Mouse (Mus musculus): ENCODE data around the gene Ccnb1.
"Not testable (repeated sequence)": the region's sequence is repeated elsewhere in the genome, so short reads cannot be mapped to it uniquely, and the experiment has no call there.

Gene Ccnb1

DNA sequence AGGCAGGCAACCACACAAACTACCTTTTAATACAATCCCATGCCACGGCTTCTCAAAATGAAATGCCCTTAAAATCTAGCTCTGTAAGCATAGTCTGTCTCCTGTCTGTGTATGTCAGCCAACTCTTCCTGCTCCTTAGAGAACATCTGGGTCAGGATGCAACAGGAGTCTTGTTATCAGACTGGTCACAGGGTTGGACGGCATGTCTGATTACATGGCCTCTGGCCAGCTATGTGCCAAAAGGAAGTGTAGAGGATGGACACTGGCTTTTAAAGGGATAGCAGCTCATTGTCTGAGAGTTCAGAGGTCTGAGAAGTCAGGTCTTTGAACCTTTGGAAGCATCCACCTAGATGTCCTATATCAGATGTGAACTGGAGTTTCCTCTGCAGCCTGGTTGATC, 31.0 kb downstream of the Ccnb1 start:
- DNase-seq, result no peak

DNA sequence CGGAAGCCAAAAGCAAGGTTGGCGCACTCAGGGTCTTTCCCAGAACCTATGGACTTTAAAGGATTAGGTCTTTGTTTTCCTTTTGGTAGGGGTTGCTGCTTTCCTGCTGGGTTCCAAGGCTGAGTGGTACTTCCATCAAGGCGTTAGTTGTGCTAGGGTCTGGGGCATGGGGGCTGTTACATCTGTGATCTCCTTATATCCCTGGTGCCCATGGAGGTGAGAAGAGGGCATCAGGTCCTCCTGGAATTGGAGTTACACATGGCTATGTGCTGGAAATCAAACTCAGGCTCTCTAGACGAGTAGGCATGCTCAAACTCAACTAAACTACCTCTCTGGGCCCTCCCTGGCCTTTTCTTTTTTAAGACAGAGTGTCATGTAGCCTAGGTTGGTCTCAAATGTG, 32.2 kb downstream of the Ccnb1 start:
- DNase-seq, result no peak

DNA sequence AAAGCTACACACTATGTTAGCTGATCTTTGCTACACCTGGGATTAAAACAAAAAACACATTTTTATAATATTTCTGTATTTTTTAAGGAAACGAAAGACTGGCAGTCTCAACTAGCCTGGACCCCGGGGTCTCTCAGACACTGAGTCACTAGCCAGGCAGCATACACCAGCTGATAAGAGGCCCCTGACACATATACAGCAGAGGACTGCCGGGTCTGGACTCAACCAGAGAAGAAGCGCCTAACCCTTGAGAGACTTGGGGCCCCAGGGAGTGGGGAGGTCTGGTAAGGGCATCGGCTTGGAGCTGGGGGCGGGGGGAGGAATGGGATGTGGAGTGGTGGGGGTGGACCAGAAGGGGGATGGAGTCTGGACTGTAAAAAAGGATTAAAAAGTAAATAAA, 33.4 kb downstream of the Ccnb1 start:
- no peak for DNase-seq

DNA sequence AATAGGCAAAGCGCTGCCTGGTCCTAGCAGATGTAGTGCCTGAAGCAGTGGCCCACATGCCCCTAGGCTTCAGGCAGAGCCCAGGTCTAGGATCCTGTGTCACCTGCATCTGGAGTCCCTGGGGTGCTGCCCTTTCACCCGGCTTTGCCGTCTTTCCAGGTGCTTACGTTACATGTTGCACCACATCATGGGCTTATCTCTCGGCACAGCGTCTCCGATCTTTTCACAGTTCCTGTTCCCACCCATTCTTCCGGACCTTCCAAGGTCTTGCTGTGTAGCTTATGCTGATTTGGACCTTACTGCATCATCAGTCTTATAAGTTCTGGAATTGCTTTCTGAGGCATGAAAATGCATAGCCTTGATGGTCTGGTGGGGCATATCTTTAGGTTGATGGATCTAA, 33.8 kb downstream of the Ccnb1 start:
- DNase-seq, result no peak

DNA sequence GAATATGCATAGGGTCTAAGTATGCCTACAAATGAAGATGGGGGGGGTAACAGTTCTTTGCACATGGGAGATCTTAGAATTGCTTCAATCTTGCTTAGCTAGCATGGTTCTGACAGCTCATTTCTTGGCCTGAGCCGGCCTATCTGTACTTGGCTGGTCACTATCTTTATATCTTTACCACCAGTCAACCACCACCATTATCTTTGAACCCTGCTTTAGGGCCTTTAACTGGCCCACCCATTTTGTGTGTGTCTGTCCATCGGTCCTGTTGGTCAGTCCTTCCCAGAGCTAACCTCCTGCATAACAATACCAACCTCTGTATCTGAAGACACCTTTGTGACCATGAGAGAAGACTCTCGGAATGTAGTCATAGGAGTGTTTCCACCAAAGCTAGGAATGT, 35.0 kb downstream of the Ccnb1 start:
- no peak for DNase-seq

DNA sequence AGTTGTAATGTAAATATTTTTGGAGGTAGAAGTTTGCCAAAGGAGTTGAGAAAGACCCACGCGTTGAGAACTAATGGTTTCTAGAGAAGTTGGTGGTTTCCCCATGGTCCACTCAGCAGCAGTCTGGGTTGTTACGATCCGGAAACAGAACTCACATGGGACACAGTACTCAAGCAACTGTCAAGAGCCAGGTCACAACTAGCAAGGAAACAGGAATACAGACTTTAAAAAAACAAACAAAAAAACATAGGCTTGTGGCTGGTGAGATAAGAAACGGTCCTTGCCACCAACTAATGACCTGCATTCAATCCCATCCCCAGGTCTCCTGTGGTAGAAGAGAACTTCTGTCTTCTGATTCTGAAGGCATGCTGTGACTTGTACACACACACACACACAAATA, 35.6 kb downstream of the Ccnb1 start:
- no peak for DNase-seq

DNA sequence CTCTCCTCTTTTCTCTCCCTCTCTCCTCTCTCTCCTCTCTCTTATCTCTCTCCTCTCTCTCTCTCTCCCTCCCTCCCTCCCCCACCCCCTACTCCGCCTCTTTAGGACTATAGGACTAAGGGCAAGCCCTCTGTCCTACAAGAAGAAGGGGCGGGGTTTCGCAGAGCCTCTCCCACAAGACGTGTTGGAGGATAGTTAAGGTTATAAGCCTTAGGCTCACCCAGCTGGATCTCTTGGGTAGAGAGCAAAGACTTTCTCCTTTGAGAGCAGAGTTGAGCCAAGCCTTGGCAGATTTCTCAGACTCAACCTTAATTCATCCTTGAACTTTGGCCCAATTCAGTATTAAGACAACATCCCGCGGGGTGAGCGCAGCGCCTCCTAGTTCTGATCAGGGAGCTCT, 37.7 kb downstream of the Ccnb1 start:
- no peak for DNase-seq

DNA sequence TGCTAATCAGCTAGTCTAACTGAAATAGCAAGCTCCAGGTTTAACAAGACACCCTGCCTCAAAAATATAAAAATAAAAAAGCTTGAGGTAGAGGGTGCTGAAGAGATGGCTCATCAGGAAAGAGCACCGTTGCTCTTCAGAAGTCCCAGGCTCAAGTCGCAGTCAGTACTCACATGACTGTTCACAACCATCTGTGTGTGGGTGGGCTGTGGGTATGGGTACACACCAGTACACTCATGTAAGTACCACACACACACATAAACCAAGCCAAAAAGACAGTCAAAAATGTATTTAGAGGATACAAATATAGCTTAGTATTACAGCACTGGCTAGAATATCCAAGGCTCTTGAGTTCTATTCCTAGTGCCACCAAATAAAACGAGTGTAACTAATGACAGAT, 40.3 kb downstream of the Ccnb1 start:
- peak; percentile 17 for DNase-seq

DNA sequence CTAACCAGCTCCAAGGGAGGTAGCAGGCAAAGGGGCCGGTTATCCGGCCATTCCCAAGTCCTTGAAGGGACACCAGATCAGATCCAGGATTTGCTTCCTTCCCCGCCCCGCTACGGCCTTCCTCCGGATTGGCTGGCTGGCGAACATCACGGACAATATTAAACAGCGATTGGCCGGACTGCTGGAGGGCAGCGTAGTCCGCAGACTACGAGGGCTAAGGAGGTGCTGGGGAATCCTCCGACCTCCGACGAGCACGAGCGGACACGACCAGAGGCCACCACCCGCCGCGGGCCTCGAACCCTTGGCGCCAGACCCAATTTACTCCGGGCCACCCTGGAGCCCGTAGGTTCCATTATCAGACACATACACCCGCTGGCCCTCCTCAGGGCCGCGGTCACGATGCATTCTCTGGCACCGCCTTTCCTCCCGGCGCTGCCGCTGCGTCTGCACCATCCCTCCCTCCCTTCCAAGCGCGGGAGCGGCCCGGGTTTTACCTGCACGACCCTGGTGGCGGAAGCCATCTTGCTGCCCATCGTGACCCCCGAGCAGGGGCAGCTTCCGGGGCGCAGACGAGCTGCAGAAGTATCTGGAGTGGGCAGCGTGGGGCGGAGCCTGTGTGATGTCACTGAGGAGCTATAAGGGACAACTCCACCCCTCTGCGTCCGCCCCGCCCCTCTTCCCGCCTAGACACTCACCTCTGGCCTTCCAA, 42.2 kb downstream of the Ccnb1 start, which contains the start of gene Mrps36:
Gene Mrps36 (minus strand): TSS at position 624 of the 709 bp plus-strand sequence.
- DNase-seq, result peak; percentile 87

DNA sequence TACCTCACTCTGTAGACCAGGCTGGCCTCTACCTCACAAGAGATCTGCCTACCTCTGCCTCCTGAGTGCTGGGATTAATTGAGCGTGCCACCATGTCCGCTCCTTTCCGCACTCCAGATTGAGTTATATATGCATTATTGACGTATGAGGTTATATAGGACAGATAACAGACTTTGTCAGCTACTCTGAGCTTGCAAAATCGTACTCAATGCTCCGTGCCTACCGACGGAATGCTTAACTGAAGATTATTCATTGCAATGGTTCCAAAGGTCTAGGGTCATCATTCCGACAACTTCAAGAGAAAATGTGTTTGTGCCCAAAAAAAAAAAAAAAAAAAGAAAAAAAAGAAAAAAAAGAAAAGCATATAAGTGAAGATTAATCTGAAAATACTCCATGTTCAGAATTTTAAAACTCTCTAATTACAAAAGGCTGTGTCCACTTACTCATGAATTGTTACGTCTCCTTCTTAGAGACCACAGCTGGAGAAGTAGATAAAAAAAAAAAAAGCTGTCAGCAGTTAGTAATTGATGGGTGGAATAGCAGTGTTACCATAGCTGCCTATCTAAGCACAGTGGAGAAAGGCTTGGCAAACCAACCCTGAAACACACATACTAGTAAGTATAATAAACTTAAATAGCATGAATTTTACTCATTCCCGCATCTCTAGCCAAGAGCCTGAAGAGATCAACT, 42.9 kb downstream of the Ccnb1 start:
- no peak for DNase-seq

DNA sequence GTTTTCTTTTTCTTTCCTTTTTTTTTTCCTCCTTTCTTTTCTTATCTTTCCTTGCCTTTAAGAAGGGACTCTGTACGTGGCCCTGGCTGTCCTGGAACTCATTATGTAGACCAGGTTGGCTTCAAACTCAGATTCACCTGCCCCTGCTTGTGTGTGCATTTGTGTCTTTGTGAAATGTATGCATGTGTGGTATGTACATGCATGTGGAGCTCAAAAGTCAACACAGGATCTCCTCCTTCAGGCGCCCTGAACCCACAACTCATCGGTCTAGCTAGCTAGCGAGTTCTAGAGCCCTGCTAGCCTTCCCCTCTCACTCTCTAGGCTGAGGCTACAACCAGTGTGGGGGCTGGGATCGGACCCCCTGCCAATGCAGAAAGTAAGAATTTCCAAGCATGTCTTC, 43.5 kb downstream of the Ccnb1 start:
- no peak for DNase-seq

DNA sequence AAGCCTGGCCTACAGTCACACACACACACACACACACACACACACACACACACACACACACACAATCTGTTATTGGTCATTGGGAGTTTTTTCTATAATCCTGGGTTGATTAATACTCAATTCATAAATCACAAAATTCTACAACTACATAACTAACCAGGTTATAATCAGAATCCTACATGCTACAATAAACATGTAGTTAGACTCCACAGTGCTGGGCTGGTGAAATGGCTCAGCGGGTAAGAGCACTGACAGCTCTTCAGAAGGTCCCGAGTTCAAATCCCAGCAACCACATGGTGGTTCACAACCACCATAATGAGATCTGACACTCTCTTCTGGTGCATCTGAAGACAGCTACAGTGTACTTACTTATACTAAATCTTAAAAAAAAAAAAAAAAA, 53.6 kb downstream of the Ccnb1 start:
- no peak for DNase-seq

DNA sequence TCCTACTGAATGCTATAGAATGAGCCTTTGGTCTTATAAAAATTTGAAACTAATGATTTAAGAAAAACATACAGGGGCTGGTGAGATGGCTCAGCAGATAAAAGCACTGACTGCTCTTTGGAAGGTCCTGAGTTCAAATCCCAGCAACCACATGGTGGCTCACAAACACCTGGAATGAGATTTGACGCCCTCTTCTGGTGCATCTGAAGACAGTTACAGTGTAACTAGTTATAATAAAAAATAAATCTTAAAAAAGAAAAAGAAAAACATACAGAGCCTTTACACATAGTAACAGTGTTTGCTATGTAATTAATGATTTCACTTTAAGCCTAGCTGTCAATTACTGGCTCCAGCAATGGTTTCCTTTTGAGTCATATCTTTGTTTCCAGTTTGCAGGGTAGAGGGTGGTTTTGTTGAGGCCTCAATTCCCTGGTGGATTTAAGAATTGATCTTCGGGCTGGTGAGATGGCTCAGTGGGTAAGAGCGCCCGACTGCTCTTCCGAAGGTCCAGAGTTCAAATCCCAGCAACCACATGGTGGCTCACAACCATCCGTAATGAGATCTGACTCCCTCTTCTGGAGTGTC, 54.8 kb downstream of the Ccnb1 start:
- not testable (repeated sequence) for DNase-seq

DNA sequence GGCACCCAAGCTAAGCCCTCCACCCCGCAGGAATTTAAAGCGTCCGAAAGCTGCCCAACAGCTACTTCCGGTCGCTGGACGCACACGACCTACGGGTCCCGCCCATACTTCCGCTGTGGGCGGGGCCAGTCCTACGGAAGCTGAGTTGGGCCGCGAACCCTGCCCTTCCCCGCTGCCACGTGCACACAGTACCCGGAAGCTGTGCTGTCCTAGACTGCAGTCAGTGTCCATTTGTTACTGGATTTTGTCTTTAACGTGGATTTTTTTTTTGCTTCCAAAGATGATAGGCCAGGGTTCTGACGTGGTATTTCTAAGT, 55.6 kb downstream of the Ccnb1 start, which contains the start of gene Cdk7:
Gene Cdk7 (minus strand): TSS at position 79 of the 316 bp plus-strand sequence.
- peak; percentile 91 for DNase-seq

DNA sequence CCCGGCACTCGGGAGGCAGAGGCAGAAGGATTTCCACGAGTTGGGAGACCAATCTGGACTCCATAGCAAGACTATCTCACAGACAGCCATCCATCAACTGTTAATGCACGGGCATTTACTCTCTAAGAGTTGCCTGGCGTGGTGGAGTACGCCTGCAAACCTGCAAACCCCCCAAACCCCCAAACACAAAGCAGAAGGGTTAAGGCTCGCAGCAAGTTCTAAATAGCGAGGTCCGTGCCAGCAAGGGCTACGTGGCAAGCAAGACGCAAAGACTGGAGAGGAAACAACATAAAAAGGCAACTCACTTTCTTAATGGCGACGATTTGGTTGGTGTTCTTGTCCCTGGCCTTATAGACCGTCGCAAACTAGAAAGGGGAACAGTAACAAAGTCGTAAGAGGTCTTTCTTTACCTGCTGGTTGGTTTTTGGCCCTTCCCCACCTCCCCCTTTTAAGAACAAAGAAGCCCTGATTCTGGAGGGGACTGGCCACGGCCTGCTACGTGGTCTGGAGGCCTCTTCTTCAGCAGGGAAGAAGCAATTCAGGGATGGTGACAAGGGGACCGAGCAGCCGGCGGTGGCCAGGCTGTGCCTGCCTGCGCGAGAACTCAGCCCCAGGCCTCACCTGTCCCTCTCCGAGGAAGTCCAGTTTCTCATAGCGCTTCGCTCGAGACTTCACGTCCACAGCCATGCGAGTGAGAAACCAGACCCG, 56.1 kb downstream of the Ccnb1 start:
- DNase-seq, result no peak
